Mouse (Mus musculus) lung, postnatal 0 days (tissue): Measurements from ENCODE around the gene Acox1. TPM values are rescaled to one million over a fixed set of nuclear protein-coding genes. Genes with fewer than 3 reads are reported as not detected.
A peak's percentile ranks its signal among the peaks of the same experiment; 100 is the strongest.

ENCODE experiments used
- ATAC-seq: fragments of 200-750 bp; cut with Nextera tagmentation; 2 replicates; pipeline ENCODE4 v1.8.0; 2017; ENCODE audit warnings: moderate library complexity
- DNase-seq: peaks from one replicate; pipeline ENCODE4 v3.0.0-alpha.2; 2016; ENCODE audit warnings: low spot score
- H3K27ac ChIP-seq: fragments of 300-500 bp; sonication (generic); 2 replicates; pipeline ENCODE4 v1.5.1; 2014; ENCODE audit warnings: antibody characterized with exemption, mild to moderate bottlenecking, low read length, mixed read lengths
- H3K27me3 ChIP-seq: fragments of 300-500 bp; sonication (generic); replicated peaks from 2 replicates; pipeline ENCODE4 v1.6.1; 2014; ENCODE audit warnings: low read length, mixed read lengths; ENCODE audit not compliant: insufficient read depth
- H3K36me3 ChIP-seq: fragments of 300-500 bp; sonication (generic); 2 replicates; pipeline ENCODE4 v1.6.1; 2014; ENCODE audit warnings: low read length, mixed read lengths; ENCODE audit not compliant: insufficient read depth
- H3K4me1 ChIP-seq: fragments of 300-500 bp; sonication (generic); 2 replicates; pipeline ENCODE4 v1.6.1; 2014; ENCODE audit warnings: antibody characterized with exemption, low read depth, low read length, mixed read lengths; ENCODE audit not compliant: insufficient read depth
- H3K4me2 ChIP-seq: fragments of 300-500 bp; sonication (generic); replicated peaks from 2 replicates; pipeline ENCODE4 v1.6.1; 2014; ENCODE audit warnings: low read depth, mild to moderate bottlenecking, low read length, moderate library complexity, mixed read lengths
- H3K4me3 ChIP-seq: fragments of 300-500 bp; sonication (generic); 2 replicates; pipeline ENCODE4 v1.5.1; 2014; ENCODE audit warnings: low read depth, low read length
- H3K9ac ChIP-seq: fragments of 300-500 bp; sonication (generic); replicated peaks from 2 replicates; pipeline ENCODE4 v1.6.1; 2014; ENCODE audit warnings: low read depth, mild to moderate bottlenecking
- H3K9me3 ChIP-seq: fragments of 300-500 bp; sonication (generic); 2 replicates; pipeline ENCODE4 v1.6.1; 2016; ENCODE audit warnings: low read length, mixed read lengths
- CTCF ChIP-seq: IDR thresholded peaks from 2 replicates; pipeline ENCODE4 v1.5.1; 2016; ENCODE audit warnings: antibody characterized with exemption, mild to moderate bottlenecking
- EP300 ChIP-seq: IDR thresholded peaks from 2 replicates; pipeline ENCODE4 v1.6.1; 2016; ENCODE audit warnings: antibody characterized with exemption, mild to moderate bottlenecking, control low read depth
- WGBS: fragments of 180-500 bp; shearing (Covaris S2); extraction: QIAGEN DNeasy Blood & Tissue Kit; methylation state at CpG from one replicate; pipeline ENCODE4 v1.1.7; 2014; 5-methylcytosine and 5-hydroxymethylcytosine counted together
- polyA plus RNA-seq: library from polyadenylated mRNA; unstranded; fragments of >200 nt; fragmentation: Nextera tagmentation; extraction: Ambion mirVana; gene quantifications from 2 replicates; pipeline ENCODE4 v1.2.1, GENCODE M21; 2015

The Acox1 gene
- polyA plus RNA-seq, 1 experiment from 2014 or later: 31.7 TPM

DNA sequence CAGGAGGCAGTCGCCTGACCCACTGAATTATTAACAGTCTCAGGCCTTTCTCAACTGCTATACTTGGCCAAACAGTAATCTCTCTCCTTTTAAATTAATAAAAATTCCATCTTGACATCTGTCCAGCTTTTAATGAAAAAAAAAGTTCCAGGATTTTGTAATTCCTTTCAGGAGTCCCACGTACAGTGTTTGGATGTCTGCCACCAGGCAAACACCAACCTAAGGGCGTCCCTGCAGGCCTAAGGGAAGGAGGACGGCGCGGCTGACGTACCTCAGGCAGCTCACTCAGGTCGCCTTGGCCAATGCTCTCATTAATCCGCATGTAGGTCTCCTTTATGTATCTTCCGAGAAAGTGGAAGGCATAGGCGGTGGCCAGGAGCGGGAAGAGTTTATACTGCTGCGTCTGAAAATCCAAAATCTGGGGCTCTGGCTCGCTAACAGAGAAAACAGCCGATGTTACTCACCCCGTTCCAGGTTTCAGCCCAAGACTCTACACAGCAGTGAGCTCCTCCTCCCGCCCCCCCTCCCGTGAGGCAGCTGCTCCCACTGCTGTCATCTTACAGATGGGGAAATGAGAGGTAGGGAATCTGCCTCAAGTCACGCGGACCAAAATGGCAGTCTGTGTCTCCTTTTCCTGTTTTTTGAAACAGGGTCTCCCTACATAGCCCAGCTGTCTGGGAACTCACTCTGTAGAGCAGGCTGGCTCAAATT lies 20.3 kb downstream of the Acox1 start:
- H3K4me1 ChIP-seq: no peaks in the 10 kb centered on the region
- no peaks in the 10 kb centered on the region for H3K9me3 ChIP-seq
- no peak overlapping the region for H3K4me2 ChIP-seq
- no peak overlapping the region for H3K4me3 ChIP-seq
- WGBS: 64% methylated on average over 19 of the region's 20 CpGs
- no peak overlapping the region for H3K9ac ChIP-seq
- DNase-seq (peak; percentile 79), ATAC-seq (peak; percentile 91)
- TF ChIP-seq CTCF (no peak; the same call in 1 of the 2 replicates), EP300 (0 out of 2 replicates have a peak, but pooled peaks have one; percentile 29)
- no peaks in the 10 kb centered on the region for H3K27me3 ChIP-seq
- peaks cover 26% of the 10 kb centered on the region for H3K36me3 ChIP-seq
- H3K27ac ChIP-seq: peak overlapping the region; percentile 45; the same call in 1 of the 2 replicates

DNA sequence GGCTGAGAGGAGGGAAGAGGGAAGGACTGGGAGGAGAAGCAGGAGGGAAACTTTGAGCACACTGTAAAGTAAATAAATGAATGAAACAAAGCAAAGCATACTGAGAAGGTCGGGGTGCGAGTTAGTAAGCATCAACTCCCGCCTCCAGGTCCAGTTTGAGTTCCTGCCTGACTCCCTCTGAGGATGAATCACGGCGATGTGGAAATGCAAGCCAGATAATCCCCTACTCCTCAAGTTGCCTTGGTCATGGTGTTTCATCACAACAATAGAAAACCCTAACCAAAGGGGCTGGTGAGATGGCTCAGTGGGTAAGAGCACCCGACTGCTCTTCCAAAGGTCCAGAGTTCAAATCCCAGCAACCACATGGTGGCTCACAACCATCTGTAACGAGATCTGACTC lies 22.8 kb downstream of the Acox1 start:
- no peak overlapping the region for H3K4me2 ChIP-seq
- DNase-seq (no peak), ATAC-seq (no peak)
- H3K9me3 ChIP-seq: no peaks in the 10 kb centered on the region
- H3K4me3 ChIP-seq: no peak overlapping the region
- no peak for TF ChIP-seq CTCF
- TF ChIP-seq EP300: no peak
- H3K9ac ChIP-seq: no peak overlapping the region
- 83% methylated on average over 7 of the region's 7 CpGs for WGBS
- H3K4me1 ChIP-seq: no peaks in the 10 kb centered on the region
- H3K36me3 ChIP-seq: peaks cover 40% of the 10 kb centered on the region
- no peak overlapping the region for H3K27ac ChIP-seq
- H3K27me3 ChIP-seq: no peaks in the 10 kb centered on the region

DNA sequence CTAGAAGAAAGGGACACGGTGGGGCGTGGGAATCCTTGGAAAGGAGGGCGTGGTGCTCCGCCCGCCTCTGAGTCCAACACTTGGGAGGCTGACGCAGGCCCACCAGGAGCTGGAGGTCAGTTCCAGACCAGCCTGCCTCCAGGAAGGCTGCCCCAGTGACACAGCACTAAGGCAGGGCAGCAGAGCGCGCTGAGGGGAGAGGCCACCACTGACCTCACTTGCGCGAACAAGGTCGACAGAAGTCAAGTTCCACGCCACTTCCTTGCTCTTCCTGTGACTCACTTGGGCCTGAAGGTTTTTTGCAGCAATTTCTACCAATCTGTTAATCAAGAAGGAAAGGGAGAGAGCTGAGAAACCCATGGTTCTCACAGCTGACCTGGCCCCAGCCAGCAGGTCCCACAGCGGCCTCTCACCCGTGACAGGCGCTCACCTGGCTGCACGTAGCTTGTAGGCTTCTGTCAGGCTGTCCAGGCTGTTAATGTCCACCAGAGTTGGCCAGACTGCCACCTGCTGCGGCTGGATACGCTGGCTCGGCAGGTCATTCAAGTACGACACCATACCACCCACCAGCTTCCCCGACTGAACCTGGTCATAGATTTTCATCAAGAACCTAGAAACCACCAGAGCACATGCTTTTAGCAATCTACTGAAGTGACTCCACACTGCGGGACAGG lies 23.9 kb downstream of the Acox1 start:
- H3K27me3 ChIP-seq: no peaks in the 10 kb centered on the region
- H3K9ac ChIP-seq: no peak overlapping the region
- no peak overlapping the region for H3K27ac ChIP-seq
- ATAC-seq (no peak), DNase-seq (no peak)
- H3K4me2 ChIP-seq: no peak overlapping the region
- H3K9me3 ChIP-seq: no peaks in the 10 kb centered on the region
- TF ChIP-seq EP300 (no peak), CTCF (no peak)
- H3K4me1 ChIP-seq: no peaks in the 10 kb centered on the region
- H3K36me3 ChIP-seq: peaks cover 33% of the 10 kb centered on the region
- WGBS: 89% methylated on average over 20 of the region's 22 CpGs
- H3K4me3 ChIP-seq: no peak overlapping the region

DNA sequence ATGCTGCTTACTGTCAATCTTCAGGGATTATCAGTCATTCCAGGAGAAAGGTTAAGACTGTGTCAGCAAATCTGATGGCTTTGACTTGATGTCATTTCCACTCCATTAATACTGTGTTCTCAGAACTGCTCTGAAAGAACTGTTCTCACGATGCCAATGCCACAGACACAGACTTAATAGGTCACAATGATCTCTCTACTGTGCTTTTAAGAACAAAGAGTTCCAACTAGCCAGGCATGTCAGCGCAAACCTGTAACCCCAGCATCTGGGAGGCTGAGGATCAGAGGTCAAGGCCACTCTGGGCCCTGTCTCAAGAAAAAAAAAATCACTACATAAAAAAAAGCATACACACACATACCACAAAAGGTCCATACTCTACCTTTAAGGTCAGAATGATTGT lies 26.9 kb downstream of the Acox1 start:
- Histone ChIP-seq H3K4me1 (peaks cover 3% of the 10 kb centered on the region; the same call in 1 of the 2 replicates), H3K27me3 (no peaks in the 10 kb centered on the region), H3K4me3 (no peak overlapping the region), H3K9me3 (no peaks in the 10 kb centered on the region), H3K36me3 (peaks cover 25% of the 10 kb centered on the region), H3K27ac (no peak overlapping the region), H3K4me2 (no peak overlapping the region), H3K9ac (no peak overlapping the region)
- 88% methylated on average over 2 of the region's 2 CpGs for WGBS
- TF ChIP-seq CTCF (no peak), EP300 (no peak)
- no peak for ATAC-seq
- DNase-seq: no peak

DNA sequence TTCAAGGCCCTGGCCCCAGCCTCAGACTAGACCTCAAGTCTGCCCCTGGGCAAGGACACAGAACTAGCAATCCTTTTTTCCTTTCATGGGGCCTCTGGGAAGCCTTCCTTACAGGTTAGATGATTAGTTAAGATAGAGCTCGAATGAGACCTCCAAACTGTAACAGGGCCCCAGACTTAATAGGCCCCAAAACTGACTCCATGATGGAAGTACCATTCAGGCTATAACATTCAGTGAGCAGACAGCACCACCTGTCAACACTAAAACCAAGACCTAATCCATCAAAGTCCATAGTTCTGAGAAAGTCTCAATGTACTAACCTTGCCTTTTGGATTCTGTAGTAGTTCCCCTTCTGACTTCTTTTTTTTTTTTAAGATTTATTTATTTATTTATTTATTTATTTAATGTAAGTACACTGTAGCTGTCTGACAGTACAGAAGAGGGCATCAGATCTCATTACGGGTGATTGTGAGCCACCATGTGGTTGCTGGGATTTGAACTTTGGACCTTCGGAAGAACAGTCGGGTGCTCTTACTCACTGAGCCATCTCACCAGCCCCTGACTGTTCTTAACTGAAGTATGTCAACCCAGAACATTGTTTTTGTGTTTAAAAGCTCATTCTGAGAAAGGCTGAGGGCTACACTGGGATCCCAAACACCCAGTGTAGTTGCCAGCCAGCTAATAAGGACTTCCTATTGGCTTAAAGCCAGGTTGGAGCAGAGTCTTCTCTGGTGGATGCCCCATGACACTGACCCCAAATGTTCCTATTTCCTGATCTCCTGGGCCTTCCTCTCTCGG lies 28.6 kb downstream of the Acox1 start:
- H3K4me2 ChIP-seq: no peak overlapping the region
- no peak for ATAC-seq
- peaks cover 3% of the 10 kb centered on the region; the same call in 1 of the 2 replicates for H3K4me1 ChIP-seq
- DNase-seq: no peak
- TF ChIP-seq EP300 (no peak), CTCF (no peak)
- no peaks in the 10 kb centered on the region for H3K27me3 ChIP-seq
- no peak overlapping the region for H3K4me3 ChIP-seq
- 73% methylated on average over 5 of the region's 5 CpGs for WGBS
- no peak overlapping the region for H3K9ac ChIP-seq
- H3K9me3 ChIP-seq: no peaks in the 10 kb centered on the region
- H3K27ac ChIP-seq: no peak overlapping the region
- H3K36me3 ChIP-seq: peaks cover 25% of the 10 kb centered on the region

DNA sequence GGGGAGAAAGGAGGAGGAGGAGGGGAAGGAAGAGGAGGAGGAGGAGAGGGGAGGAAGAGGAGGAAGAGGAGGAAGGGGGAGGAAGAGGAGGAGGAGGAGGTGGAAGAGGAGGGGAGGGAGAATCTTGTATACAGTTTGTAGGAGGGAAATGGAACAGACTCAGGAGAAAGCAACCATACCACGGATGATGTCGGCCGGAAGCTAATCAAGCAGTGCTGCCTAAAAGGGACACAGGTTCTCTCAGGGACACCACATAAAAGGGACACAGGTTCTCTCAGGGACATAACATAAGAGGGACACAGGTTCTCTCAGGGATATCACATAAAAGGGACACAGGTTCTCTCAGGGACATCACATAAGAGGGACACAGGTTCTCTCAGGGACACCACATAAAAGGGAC lies 29.6 kb downstream of the Acox1 start:
- TF ChIP-seq EP300 (no peak), CTCF (no peak)
- H3K4me2 ChIP-seq: no peak overlapping the region

More for the DNA sequence above, 29.6 kb downstream of the Acox1 start:
- no peaks in the 10 kb centered on the region for H3K27me3 ChIP-seq
- WGBS: 75% methylated on average over 3 of the region's 3 CpGs
- ATAC-seq (no peak), DNase-seq (no peak)
- no peak overlapping the region for H3K27ac ChIP-seq
- H3K9me3 ChIP-seq: no peaks in the 10 kb centered on the region
- peaks cover 3% of the 10 kb centered on the region; the same call in 1 of the 2 replicates for H3K4me1 ChIP-seq
- no peak overlapping the region for H3K4me3 ChIP-seq
- no peak overlapping the region for H3K9ac ChIP-seq
- peaks cover 28% of the 10 kb centered on the region for H3K36me3 ChIP-seq
